Mouse (Mus musculus): ENCODE measurements around the gene Galnt11. TPM values are rescaled to one million over a fixed set of nuclear protein-coding genes. Genes with fewer than 3 reads are reported as not detected.

The Galnt11 gene
- polyA plus RNA-seq, 1 experiment from 2014 or later: 21.2 TPM

GRCm38 (mm10) chr5:25252825-25253544, 31.3 kb downstream of the Galnt11 start:
- DNase-seq (ENCODE audit: low spot score): no peak

DNA sequence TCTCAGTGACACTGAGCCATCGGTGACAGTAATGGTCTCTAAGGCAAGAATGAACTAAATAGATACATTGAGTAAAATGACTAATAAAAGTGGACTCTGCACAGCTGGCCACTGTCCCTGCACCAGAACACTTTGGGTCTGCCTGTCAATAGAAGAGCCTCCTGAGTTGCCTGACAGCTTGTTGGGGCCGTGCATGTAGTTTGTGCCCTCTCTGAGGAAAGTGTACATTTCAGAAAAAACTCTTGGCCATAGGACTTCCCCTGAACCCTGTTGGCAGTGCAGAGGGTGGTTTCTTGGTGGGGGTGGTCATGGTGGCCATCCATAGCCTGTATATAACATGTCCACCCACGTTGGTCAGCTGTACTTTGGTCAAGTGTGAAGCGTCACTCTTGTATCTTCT, 32.8 kb downstream of the Galnt11 start:
- DNase-seq (ENCODE audit: low spot score): no peak

DNA sequence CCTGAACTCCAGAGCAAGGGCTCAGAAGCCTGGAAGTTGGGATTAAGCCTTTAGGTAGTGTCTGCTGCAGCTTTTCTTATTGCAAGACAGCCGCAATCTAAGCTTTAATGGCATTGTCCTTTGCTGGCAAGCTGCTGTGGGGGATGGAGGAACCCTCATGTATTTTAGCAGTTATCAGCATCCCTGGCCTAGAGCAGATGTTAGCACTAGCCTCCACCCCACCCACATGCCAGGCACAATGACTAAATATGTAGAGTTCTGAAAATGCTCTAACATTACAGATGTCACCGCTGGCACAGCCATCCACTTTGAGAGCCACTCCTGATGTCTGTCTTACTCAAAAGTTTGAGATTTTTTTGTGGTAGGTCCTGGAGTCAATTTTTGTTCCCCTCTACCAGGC, 35.0 kb downstream of the Galnt11 start:
- no peak for DNase-seq (ENCODE audit: low spot score)

GRCm38 (mm10) chr5:25261452-25261851, 39.7 kb downstream of the Galnt11 start:
- DNase-seq (ENCODE audit: low spot score): no peak

DNA sequence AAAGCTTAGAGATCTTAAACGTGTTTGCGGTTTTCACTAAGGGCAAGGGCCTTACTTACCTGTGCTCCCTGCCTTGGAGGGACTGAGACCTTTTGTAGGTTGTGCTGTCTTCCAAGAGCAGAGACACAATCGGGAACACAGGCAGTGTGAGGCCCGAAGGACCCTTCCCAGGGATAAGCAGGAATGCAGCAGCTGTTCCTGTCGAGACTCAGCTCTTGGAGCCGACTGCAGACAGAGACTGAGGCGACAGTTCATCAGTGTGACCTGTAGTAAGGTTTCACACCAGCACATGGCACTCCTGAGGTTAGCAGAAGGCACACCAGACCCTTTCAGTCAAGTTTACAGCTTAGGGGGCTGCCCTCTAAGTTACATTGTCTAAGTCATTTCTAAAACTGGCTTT, 40.6 kb downstream of the Galnt11 start:
- no peak for DNase-seq (ENCODE audit: low spot score)

- DNase-seq (ENCODE audit: low spot score): no peak
These were observed 46.7 kb downstream of the Galnt11 start for GRCm38 (mm10) chr5:25268258-25268888.

- no peak for DNase-seq (ENCODE audit: low spot score)
These were observed 53.9 kb downstream of the Galnt11 start for GRCm38 (mm10) chr5:25275629-25276028.

GRCm38 (mm10) chr5:25276365-25276764, 54.7 kb downstream of the Galnt11 start:
- DNase-seq (ENCODE audit: low spot score): no peak

GRCm38 (mm10) chr5:25283988-25284387, 62.3 kb downstream of the Galnt11 start:
- no peak for DNase-seq (ENCODE audit: low spot score)

DNA sequence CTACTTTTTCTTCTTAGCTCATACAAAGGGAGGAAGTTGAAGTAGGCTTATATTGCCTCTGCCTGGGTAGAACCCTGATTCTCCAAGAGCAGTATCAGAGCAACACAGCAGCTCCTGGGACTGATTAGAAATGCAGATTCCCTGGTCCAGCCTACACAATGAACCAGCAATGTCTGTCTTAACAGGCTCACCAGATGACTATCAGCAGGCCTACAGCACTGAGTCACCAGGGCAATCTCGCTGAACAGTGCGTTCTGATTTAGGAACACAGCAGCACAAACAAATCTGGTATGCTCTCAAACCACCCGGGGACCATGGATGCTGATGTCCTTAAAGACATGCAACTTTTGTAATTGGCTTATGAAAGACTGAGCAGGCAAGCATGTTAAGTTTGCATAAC, 75.1 kb downstream of the Galnt11 start:
- no peak for DNase-seq (ENCODE audit: low spot score)

DNA sequence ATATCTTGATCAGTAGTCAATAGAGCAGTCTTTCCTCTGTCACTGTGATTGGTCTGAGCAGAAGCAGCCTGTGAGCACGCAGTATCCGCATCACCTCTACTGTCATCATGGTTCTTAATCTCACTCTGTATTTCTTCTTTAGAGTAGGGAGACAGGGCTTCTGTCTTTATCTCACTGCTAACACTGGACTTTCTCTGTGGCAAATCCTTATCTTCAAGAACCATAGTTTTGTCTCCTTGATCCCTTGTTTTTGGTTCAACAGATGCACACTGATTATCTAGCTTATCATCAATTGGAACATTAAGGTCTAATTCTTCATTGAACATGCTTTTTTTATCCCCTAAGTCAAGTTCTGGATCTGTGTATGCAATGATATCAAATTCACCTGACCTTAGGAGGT, 88.5 kb downstream of the Galnt11 start:
- DNase-seq (ENCODE audit: low spot score): no peak

GRCm38 (mm10) chr5:25313881-25314280, 92.2 kb downstream of the Galnt11 start:
- no peak for DNase-seq (ENCODE audit: low spot score)

Other genes with a start within 250 kb of the Galnt11 start
- gene Prkag2, start 121.3 kb upstream of the Galnt11 start, polyA plus RNA-seq (2015; fragmentation: Nextera tagmentation; extraction: Ambion mirVana): 31.2 and 34.9 TPM in 2 replicates
- gene Galntl5, start 40.4 kb upstream of the Galnt11 start, polyA plus RNA-seq (2015; fragmentation: Nextera tagmentation; extraction: Ambion mirVana): not detected in 2 replicates
- 0.64 and 1.5 TPM in 2 replicates for gene E130116L18Rik, start 1.2 kb downstream of the Galnt11 start, polyA plus RNA-seq (2015; fragmentation: Nextera tagmentation; extraction: Ambion mirVana)